Mouse (Mus musculus) heart, adult 2 months (tissue): ENCODE measurements around the gene Camkmt.

Source experiments
- CTCF ChIP-seq: fragments of 200-600 bp; IDR thresholded peaks from 2 replicates; pipeline ENCODE4 v1.8.1; 2022; ENCODE audit warnings: antibody characterized with exemption, mild to moderate bottlenecking, moderate library complexity
- EP300 ChIP-seq: fragments of 200-500 bp; IDR thresholded peaks from 2 replicates; pipeline ENCODE4 v1.6.1; 2011; ENCODE audit warnings: low read depth, low read length, control low read depth; ENCODE audit not compliant: insufficient read depth
- POLR2A ChIP-seq: fragments of 200-500 bp; IDR thresholded peaks from 2 replicates; pipeline ENCODE4 v1.6.1; 2011; ENCODE audit warnings: mild to moderate bottlenecking, low read depth, low read length, control low read depth; ENCODE audit not compliant: insufficient read depth

DNA sequence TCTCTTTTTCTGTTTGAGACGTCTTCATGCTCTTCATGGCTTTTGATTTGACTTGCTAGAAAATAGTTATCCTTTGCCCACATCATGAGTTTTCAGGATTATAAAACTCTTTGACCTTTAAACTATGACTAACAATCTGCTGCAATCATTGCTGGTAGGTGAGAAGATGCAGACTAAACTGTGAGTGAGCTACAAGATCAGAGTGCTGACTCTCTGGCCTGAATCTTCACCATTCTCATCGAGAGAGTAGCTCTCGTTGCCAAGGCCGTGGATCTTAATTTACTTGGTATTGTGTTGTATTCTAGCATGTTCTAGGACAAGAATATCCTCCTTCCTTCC, 72.9 kb downstream of the Camkmt start:
- TF ChIP-seq EP300, result no peak
- no peak for TF ChIP-seq CTCF
- TF ChIP-seq POLR2A, result no peak
